ENCODE assay signal across 12 mouse cellular contexts in genomic region chr13:104631621-104632205, GRCm38 (mm10).
DNase-seq lines count a peak whose midpoint lies in the region; ATAC-seq lines count a peak whose summit lies in the region.
"Had no signal": no experiment of that assay in that cellular context is flagged by ENCODE, and none has a peak within 500 bp of the region (broad histone marks: within the 10 kb centered on the region; RNA-seq: fewer than 3 reads in every experiment).

No protein-coding gene starts in this region.

- no peaks in the 10 kb centered on the region for H3K36me3 ChIP-seq in heart, embryonic 10.5 days
- peaks cover 6% of the 10 kb centered on the region; the same call in 1 of the 2 replicates for H3K36me3 ChIP-seq in kidney, embryonic 15.5 days
- H3K36me3 ChIP-seq in embryonic facial prominence, embryonic 13.5 days, result no peaks in the 10 kb centered on the region
- peaks cover 9% of the 10 kb centered on the region; the same call in 1 of the 2 replicates for H3K36me3 ChIP-seq in limb, embryonic 12.5 days

- H3K27ac ChIP-seq in heart, embryonic 10.5 days, result peak overlapping the region; percentile 88
- peak overlapping the region; percentile 85 for H3K27ac ChIP-seq in kidney, embryonic 15.5 days
- H3K27ac ChIP-seq in embryonic facial prominence, embryonic 13.5 days, result peak overlapping the region; percentile 29; the same call in 1 of the 2 replicates
- H3K27ac ChIP-seq in limb, embryonic 12.5 days, result peak overlapping the region; percentile 13; the same call in 1 of the 2 replicates

- no peaks in the 10 kb centered on the region for H3K9me3 ChIP-seq in heart, embryonic 10.5 days
- no peaks in the 10 kb centered on the region for H3K9me3 ChIP-seq in kidney, embryonic 15.5 days (replicated peaks)
- no peaks in the 10 kb centered on the region for H3K9me3 ChIP-seq in embryonic facial prominence, embryonic 13.5 days
- no peaks in the 10 kb centered on the region for H3K9me3 ChIP-seq in limb, embryonic 12.5 days

- no peak overlapping the region for H3K9ac ChIP-seq in kidney, embryonic 15.5 days
- peak overlapping the region; percentile 46; the same call in 1 of the 2 replicates for H3K9ac ChIP-seq in embryonic facial prominence, embryonic 13.5 days
- H3K9ac ChIP-seq in limb, embryonic 12.5 days (replicated peaks), result no peak overlapping the region; the same call in 1 of the 2 replicates

- H3K27me3 ChIP-seq in heart, embryonic 10.5 days (ENCODE audit: insufficient read depth, poor library complexity, severe bottlenecking), result no peaks in the 10 kb centered on the region
- H3K27me3 ChIP-seq in kidney, embryonic 15.5 days, result no peaks in the 10 kb centered on the region
- H3K27me3 ChIP-seq in embryonic facial prominence, embryonic 13.5 days, result no peaks in the 10 kb centered on the region
- no peaks in the 10 kb centered on the region for H3K27me3 ChIP-seq in limb, embryonic 12.5 days

- no peak overlapping the region for H3K4me2 ChIP-seq in kidney, embryonic 15.5 days
- H3K4me2 ChIP-seq in embryonic facial prominence, embryonic 13.5 days, result no peak overlapping the region
- no peak overlapping the region for H3K4me2 ChIP-seq in limb, embryonic 12.5 days

- ATAC-seq in kidney, embryonic 15.5 days (replicated peaks; ENCODE audit: low FRiP score), result no peak
- ATAC-seq in embryonic facial prominence, embryonic 13.5 days (ENCODE audit: insufficient number of reproducible peaks, insufficient read depth, low FRiP score, low TSS enrichment, low read depth), result no peak
- no peak for ATAC-seq in limb, embryonic 12.5 days (ENCODE audit: insufficient number of reproducible peaks, insufficient read depth, low FRiP score, low TSS enrichment, low read depth)

- WGBS in heart, embryonic 10.5 days, result 62% methylated on average over 7 of the region's 7 CpGs
- 77% methylated on average over 7 of the region's 7 CpGs for WGBS in kidney, embryonic 15.5 days
- 77% methylated on average over 7 of the region's 7 CpGs for WGBS in embryonic facial prominence, embryonic 13.5 days
- WGBS in limb, embryonic 12.5 days, result 77% methylated on average over 7 of the region's 7 CpGs

- DNase-seq in heart, embryonic 10.5 days (ENCODE audit: low spot score), result no peak
- no peak for DNase-seq in heart, adult 8-10 months (ENCODE audit: low spot score)
- no peak for DNase-seq in kidney, postnatal 14 days
- no peak for DNase-seq in spleen, adult 18-20 months
- DNase-seq in cerebellum, adult 11 months, result no peak
- DNase-seq: cerebellum, adult 18-20 months; gastrocnemius, postnatal 36 days; lung, adult 18-20 months; thymus, adult 18-20 months had no signal

- peaks cover 58% of the 10 kb centered on the region for H3K4me1 ChIP-seq in heart, embryonic 10.5 days
- H3K4me1 ChIP-seq in kidney, embryonic 15.5 days, result peaks cover 10% of the 10 kb centered on the region; the same call in 1 of the 2 replicates
- peaks cover 17% of the 10 kb centered on the region for H3K4me1 ChIP-seq in embryonic facial prominence, embryonic 13.5 days
- H3K4me1 ChIP-seq in limb, embryonic 12.5 days (replicated peaks), result peaks cover 42% of the 10 kb centered on the region

- no peak overlapping the region for H3K4me3 ChIP-seq in heart, embryonic 10.5 days
- no peak overlapping the region for H3K4me3 ChIP-seq in kidney, embryonic 15.5 days (replicated peaks)
- no peak overlapping the region for H3K4me3 ChIP-seq in embryonic facial prominence, embryonic 13.5 days
- H3K4me3 ChIP-seq in limb, embryonic 12.5 days (replicated peaks), result no peak overlapping the region

Comparison
In these comparisons a context has a peak if more than half of its experiments do, and no peak if none do; other contexts are left out.
1. H3K27ac ChIP-seq: peak in every context shown above with its lines; median percentile 88 in heart, embryonic 10.5 days; 85 in kidney, embryonic 15.5 days; 29 in embryonic facial prominence, embryonic 13.5 days; 13 in limb, embryonic 12.5 days.